Mouse (Mus musculus): Measurements from ENCODE around the gene Vmn2r116. TPM values are rescaled to one million over a fixed set of nuclear protein-coding genes. Genes with fewer than 3 reads are reported as not detected.
"Not testable (repeated sequence)": the region's sequence is repeated elsewhere in the genome, so short reads cannot be mapped to it uniquely, and the experiment has no call there.

Gene Vmn2r116
- polyA plus RNA-seq (2014; fragmentation: Nextera tagmentation; extraction: Ambion mirVana): not detected in 2 replicates

GRCm38 (mm10) chr17:23384304-23384703 is at the start of gene Vmn2r116:
Gene Vmn2r116 (plus strand): TSS chr17:23384604.
- H3K4me1 ChIP-seq (ENCODE audit: control insufficient read depth, insufficient read depth, low read length); H3K4me3 ChIP-seq (ENCODE audit: low read depth, low read length); H3K4me2 ChIP-seq (replicated peaks; ENCODE audit: low read depth, low read length); H3K36me3 ChIP-seq (ENCODE audit: control insufficient read depth, insufficient read depth, low read length); H3K9ac ChIP-seq (replicated peaks; ENCODE audit: low read depth, low read length); H3K9me3 ChIP-seq (ENCODE audit: control insufficient read depth, low read depth, low read length); ATAC-seq (ENCODE audit: insufficient number of reproducible peaks, insufficient read depth, low FRiP score, low read depth); H3K27me3 ChIP-seq (ENCODE audit: control insufficient read depth, insufficient read depth, low read length); H3K27ac ChIP-seq (ENCODE audit: low read length): not testable (repeated sequence)

GRCm38 (mm10) chr17:23343441-23343840 is 41.0 kb upstream of the Vmn2r116 start, which contains the start of gene Vmn2r115:
Gene Vmn2r115 (plus strand): TSS chr17:23343741.
- H3K4me3 ChIP-seq (ENCODE audit: low read depth, low read length); H3K4me2 ChIP-seq (replicated peaks; ENCODE audit: low read depth, low read length); H3K27ac ChIP-seq (ENCODE audit: low read length); H3K4me1 ChIP-seq (ENCODE audit: control insufficient read depth, insufficient read depth, low read length); ATAC-seq (ENCODE audit: insufficient number of reproducible peaks, insufficient read depth, low FRiP score, low read depth); H3K9ac ChIP-seq (replicated peaks; ENCODE audit: low read depth, low read length); H3K36me3 ChIP-seq (ENCODE audit: control insufficient read depth, insufficient read depth, low read length); H3K27me3 ChIP-seq (ENCODE audit: control insufficient read depth, insufficient read depth, low read length); H3K9me3 ChIP-seq (ENCODE audit: control insufficient read depth, low read depth, low read length): not testable (repeated sequence)
- WGBS: 58% methylated on average over 2 of the region's 2 CpGs

- Histone ChIP-seq H3K9ac (replicated peaks; ENCODE audit: low read depth, low read length) (no peak overlapping the region), H3K27me3 (ENCODE audit: control insufficient read depth, insufficient read depth, low read length) (no peaks in the 10 kb centered on the region), H3K27ac (ENCODE audit: low read length) (no peak overlapping the region), H3K9me3 (ENCODE audit: control insufficient read depth, low read depth, low read length) (no peaks in the 10 kb centered on the region), H3K4me2 (replicated peaks; ENCODE audit: low read depth, low read length) (no peak overlapping the region), H3K4me3 (ENCODE audit: low read depth, low read length) (no peak overlapping the region), H3K4me1 (ENCODE audit: control insufficient read depth, insufficient read depth, low read length) (no peaks in the 10 kb centered on the region), H3K36me3 (ENCODE audit: control insufficient read depth, insufficient read depth, low read length) (no peaks in the 10 kb centered on the region)
- ATAC-seq (ENCODE audit: insufficient number of reproducible peaks, insufficient read depth, low FRiP score, low read depth): no peak
- WGBS: 75% methylated on average over 1 of the region's 1 CpGs
These were observed 32.8 kb upstream of the Vmn2r116 start for GRCm38 (mm10) chr17:23351644-23352043.

- Histone ChIP-seq H3K9ac (replicated peaks; ENCODE audit: low read depth, low read length) (no peak overlapping the region), H3K9me3 (ENCODE audit: control insufficient read depth, low read depth, low read length) (0 out of 2 replicates have a peak, but pooled peaks cover 3% of the 10 kb centered on the region), H3K27ac (ENCODE audit: low read length) (no peak overlapping the region), H3K27me3 (ENCODE audit: control insufficient read depth, insufficient read depth, low read length) (no peaks in the 10 kb centered on the region), H3K4me2 (replicated peaks; ENCODE audit: low read depth, low read length) (no peak overlapping the region), H3K4me1 (ENCODE audit: control insufficient read depth, insufficient read depth, low read length) (no peaks in the 10 kb centered on the region), H3K36me3 (ENCODE audit: control insufficient read depth, insufficient read depth, low read length) (no peaks in the 10 kb centered on the region), H3K4me3 (ENCODE audit: low read depth, low read length) (no peak overlapping the region)
- WGBS: 80% methylated on average over 6 of the region's 6 CpGs
- 0 out of 2 replicates have a peak, but pooled peaks have one; percentile 28 for ATAC-seq (ENCODE audit: insufficient number of reproducible peaks, insufficient read depth, low FRiP score, low read depth)
These were observed 48.8 kb downstream of the Vmn2r116 start for GRCm38 (mm10) chr17:23433150-23433679.

Other genes starting within 250 kb of the Vmn2r116 start
- 18.6 and 20.0 TPM in 2 replicates for gene Zfp40, start 191.4 kb upstream of the Vmn2r116 start, polyA plus RNA-seq (2014; fragmentation: Nextera tagmentation; extraction: Ambion mirVana)
- not detected in 2 replicates for gene Vmn2r114, start 72.1 kb upstream of the Vmn2r116 start, polyA plus RNA-seq (2014; fragmentation: Nextera tagmentation; extraction: Ambion mirVana)
- not detected in 2 replicates for gene Vmn2r115, start 40.9 kb upstream of the Vmn2r116 start, polyA plus RNA-seq (2014; fragmentation: Nextera tagmentation; extraction: Ambion mirVana)
- not detected in 2 replicates for gene Vmn2r117, start 95.1 kb downstream of the Vmn2r116 start, polyA plus RNA-seq (2014; fragmentation: Nextera tagmentation; extraction: Ambion mirVana)
- 18.1 and 18.9 TPM in 2 replicates for gene Zfp213, start 179.6 kb downstream of the Vmn2r116 start, polyA plus RNA-seq (2014; fragmentation: Nextera tagmentation; extraction: Ambion mirVana)
- gene Zfp13, start 214.9 kb downstream of the Vmn2r116 start, polyA plus RNA-seq (2014; fragmentation: Nextera tagmentation; extraction: Ambion mirVana): 13.6 and 15.7 TPM in 2 replicates
- gene Zscan10, start 216.3 kb downstream of the Vmn2r116 start, polyA plus RNA-seq (2014; fragmentation: Nextera tagmentation; extraction: Ambion mirVana): 0.10 TPM in 1 of 2 replicates, not detected in the other